Mouse (Mus musculus) forebrain, embryonic 14.5 days (tissue): Measurements from ENCODE around the gene Itga4. TPM values are rescaled to one million over a fixed set of nuclear protein-coding genes. Genes with fewer than 3 reads are reported as not detected.

Experiments
- ATAC-seq: fragments of 200-750 bp; cut with Nextera tagmentation; 2 replicates; pipeline ENCODE4 v1.8.0; 2017; ENCODE audit warnings: mild to moderate bottlenecking, moderate library complexity
- DNase-seq: peaks from one replicate; pipeline ENCODE4 v3.0.0-alpha.2; 2015; ENCODE audit warnings: low spot score
- H3K27ac ChIP-seq: fragments of 300-500 bp; sonication (generic); 2 replicates; pipeline ENCODE4 v1.5.1; 2014; ENCODE audit warnings: low read depth, mild to moderate bottlenecking, control low read depth, low read length, moderate library complexity
- H3K27me3 ChIP-seq: fragments of 300-500 bp; sonication (generic); replicated peaks from 2 replicates; pipeline ENCODE4 v1.6.1; 2014; ENCODE audit warnings: low read length, control low read depth, mixed read lengths; ENCODE audit not compliant: control insufficient read depth, insufficient read depth
- H3K36me3 ChIP-seq: fragments of 300-500 bp; sonication (generic); 2 replicates; pipeline ENCODE4 v1.6.1; 2014; ENCODE audit warnings: low read length, control low read depth; ENCODE audit not compliant: control insufficient read depth, insufficient read depth
- H3K4me1 ChIP-seq: fragments of 300-500 bp; sonication (generic); 2 replicates; pipeline ENCODE4 v1.6.1; 2014; ENCODE audit warnings: antibody characterized with exemption, low read length, control low read depth; ENCODE audit not compliant: control insufficient read depth, insufficient read depth
- H3K4me2 ChIP-seq: fragments of 300-500 bp; sonication (generic); 2 replicates; pipeline ENCODE4 v1.6.1; 2014; ENCODE audit warnings: mild to moderate bottlenecking, control low read depth, low read length
- H3K4me3 ChIP-seq: fragments of 300-500 bp; sonication (generic); 2 replicates; pipeline ENCODE4 v1.5.1; 2014; ENCODE audit warnings: low read depth, low read length, control low read depth
- H3K9ac ChIP-seq: fragments of 300-500 bp; sonication (generic); 2 replicates; pipeline ENCODE4 v1.6.1; 2014; ENCODE audit warnings: mild to moderate bottlenecking, low read length, control low read depth, moderate library complexity
- H3K9me3 ChIP-seq: fragments of 300-500 bp; sonication (generic); replicated peaks from 2 replicates; pipeline ENCODE4 v1.6.1; 2016; ENCODE audit warnings: low read length, control low read depth, mixed read lengths; ENCODE audit not compliant: control insufficient read depth
- WGBS: fragments of 180-500 bp; shearing (Covaris S2); extraction: QIAGEN DNeasy Blood & Tissue Kit; methylation state at CpG from one replicate; pipeline ENCODE4 v1.1.7; 2014; 5-methylcytosine and 5-hydroxymethylcytosine counted together
- polyA plus RNA-seq: library from polyadenylated mRNA; unstranded; fragments of >200 nt; fragmentation: Nextera tagmentation; extraction: Ambion mirVana; gene quantifications from 2 replicates; pipeline ENCODE4 v1.2.1, GENCODE M21; 2014

Itga4 gene
- polyA plus RNA-seq, 1 experiment from 2014 or later, result 2.4 TPM

- Histone ChIP-seq H3K4me1 (peaks cover 3% of the 10 kb centered on the region; the same call in 1 of the 2 replicates), H3K36me3 (no peaks in the 10 kb centered on the region), H3K4me2 (no peak overlapping the region), H3K4me3 (no peak overlapping the region), H3K9me3 (no peaks in the 10 kb centered on the region), H3K9ac (no peak overlapping the region), H3K27ac (no peak overlapping the region), H3K27me3 (0 out of 2 replicates have a peak, but pooled peaks cover 5% of the 10 kb centered on the region)
- 81% methylated on average over 4 of the region's 4 CpGs for WGBS
- ATAC-seq, result no peak
- DNase-seq, result no peak
Observed at GRCm38 (mm10) chr2:79256880-79257279, 1.7 kb downstream of the Itga4 start.

GRCm38 (mm10) chr2:79257411-79257810 is 2.2 kb downstream of the Itga4 start:
- Histone ChIP-seq H3K27me3 (0 out of 2 replicates have a peak, but pooled peaks cover 5% of the 10 kb centered on the region), H3K9ac (no peak overlapping the region), H3K9me3 (no peaks in the 10 kb centered on the region), H3K4me1 (peaks cover 3% of the 10 kb centered on the region; the same call in 1 of the 2 replicates), H3K27ac (no peak overlapping the region), H3K36me3 (no peaks in the 10 kb centered on the region), H3K4me2 (no peak overlapping the region), H3K4me3 (no peak overlapping the region)
- 66% methylated on average over 4 of the region's 4 CpGs for WGBS
- ATAC-seq (no peak), DNase-seq (no peak)

DNA sequence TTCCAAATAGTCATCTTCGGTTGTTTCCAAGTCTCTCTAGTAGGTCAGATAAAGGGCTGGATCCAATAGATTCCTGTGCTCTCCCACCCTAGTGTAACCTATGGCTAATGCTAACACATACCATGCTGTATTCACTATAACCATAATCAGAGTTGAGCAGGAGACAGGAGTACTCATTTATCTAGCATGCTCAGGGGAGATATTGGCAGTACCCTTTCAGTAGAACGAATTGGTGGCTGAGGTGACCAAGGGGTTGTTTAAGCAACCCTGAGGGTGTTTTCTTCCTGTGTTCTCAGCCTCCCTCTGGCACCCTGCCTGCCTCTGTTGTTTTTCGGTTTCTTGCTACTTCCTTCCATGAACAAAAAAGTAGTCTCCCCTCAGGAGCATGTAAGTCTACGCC is 4.1 kb downstream of the Itga4 start:
- 71% methylated on average over 4 of the region's 4 CpGs for WGBS
- Histone ChIP-seq H3K36me3 (no peaks in the 10 kb centered on the region), H3K4me3 (no peak overlapping the region), H3K27ac (no peak overlapping the region), H3K4me1 (peaks cover 3% of the 10 kb centered on the region; the same call in 1 of the 2 replicates), H3K9me3 (no peaks in the 10 kb centered on the region), H3K27me3 (0 out of 2 replicates have a peak, but pooled peaks cover 5% of the 10 kb centered on the region), H3K4me2 (no peak overlapping the region), H3K9ac (no peak overlapping the region)
- no peak for DNase-seq
- no peak for ATAC-seq

GRCm38 (mm10) chr2:79265665-79266064 is 10.4 kb downstream of the Itga4 start:
- Histone ChIP-seq H3K9ac (no peak overlapping the region), H3K4me1 (no peaks in the 10 kb centered on the region), H3K4me3 (no peak overlapping the region), H3K27me3 (no peaks in the 10 kb centered on the region), H3K9me3 (no peaks in the 10 kb centered on the region), H3K36me3 (no peaks in the 10 kb centered on the region), H3K27ac (no peak overlapping the region), H3K4me2 (no peak overlapping the region)
- peak; percentile 36 for DNase-seq
- no peak for ATAC-seq
- 51% methylated on average over 4 of the region's 4 CpGs for WGBS

GRCm38 (mm10) chr2:79266480-79266879 is 11.3 kb downstream of the Itga4 start:
- Histone ChIP-seq H3K9ac (no peak overlapping the region), H3K36me3 (no peaks in the 10 kb centered on the region), H3K27me3 (no peaks in the 10 kb centered on the region), H3K27ac (no peak overlapping the region), H3K4me3 (no peak overlapping the region), H3K4me2 (no peak overlapping the region), H3K9me3 (no peaks in the 10 kb centered on the region), H3K4me1 (no peaks in the 10 kb centered on the region)
- no peak for DNase-seq
- WGBS, result 95% methylated on average over 3 of the region's 3 CpGs
- no peak for ATAC-seq

- Histone ChIP-seq H3K9me3 (no peaks in the 10 kb centered on the region), H3K27me3 (no peaks in the 10 kb centered on the region), H3K4me1 (no peaks in the 10 kb centered on the region), H3K9ac (no peak overlapping the region), H3K36me3 (no peaks in the 10 kb centered on the region), H3K4me3 (no peak overlapping the region), H3K27ac (no peak overlapping the region), H3K4me2 (no peak overlapping the region)
- 93% methylated on average over 3 of the region's 3 CpGs for WGBS
- no peak for DNase-seq
- no peak for ATAC-seq
Observed at GRCm38 (mm10) chr2:79267181-79267580, 12.0 kb downstream of the Itga4 start.

DNA sequence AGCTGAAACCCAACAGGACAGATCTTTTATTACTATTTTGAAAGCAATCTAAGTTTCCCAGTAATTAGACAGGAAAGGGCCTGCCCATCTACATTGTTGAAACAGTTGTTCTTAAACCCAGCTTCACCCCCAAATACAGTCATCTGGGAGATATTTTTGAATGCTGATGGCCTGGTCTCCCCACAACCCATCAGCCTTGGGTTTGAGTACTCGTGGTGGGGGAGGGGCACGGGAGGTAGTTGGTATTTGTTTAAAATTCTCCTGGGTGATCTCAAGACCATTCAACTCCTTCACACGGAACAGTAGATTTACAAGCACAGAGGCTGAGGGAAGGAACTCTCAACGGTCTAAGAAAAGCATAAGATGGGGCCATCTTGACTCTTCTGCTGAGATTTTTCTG is 13.6 kb downstream of the Itga4 start:
- Histone ChIP-seq H3K36me3 (no peaks in the 10 kb centered on the region), H3K4me3 (no peak overlapping the region), H3K27ac (no peak overlapping the region), H3K4me2 (no peak overlapping the region), H3K9ac (no peak overlapping the region), H3K27me3 (no peaks in the 10 kb centered on the region), H3K9me3 (no peaks in the 10 kb centered on the region), H3K4me1 (no peaks in the 10 kb centered on the region)
- WGBS, result 83% methylated on average over 4 of the region's 4 CpGs
- no peak for ATAC-seq
- no peak for DNase-seq

GRCm38 (mm10) chr2:79270034-79270535 is 14.9 kb downstream of the Itga4 start:
- H3K4me3 ChIP-seq, result no peak overlapping the region
- WGBS, result 66% methylated on average over 3 of the region's 3 CpGs
- H3K9me3 ChIP-seq, result no peaks in the 10 kb centered on the region
- no peaks in the 10 kb centered on the region for H3K36me3 ChIP-seq
- no peaks in the 10 kb centered on the region for H3K4me1 ChIP-seq
- no peak for DNase-seq
- H3K9ac ChIP-seq, result no peak overlapping the region
- H3K27me3 ChIP-seq, result no peaks in the 10 kb centered on the region
- H3K4me2 ChIP-seq, result no peak overlapping the region
- ATAC-seq, result no peak
- no peak overlapping the region for H3K27ac ChIP-seq

- Histone ChIP-seq H3K36me3 (no peaks in the 10 kb centered on the region), H3K27ac (no peak overlapping the region), H3K4me3 (no peak overlapping the region), H3K9ac (no peak overlapping the region), H3K4me1 (no peaks in the 10 kb centered on the region), H3K4me2 (no peak overlapping the region), H3K9me3 (no peaks in the 10 kb centered on the region), H3K27me3 (no peaks in the 10 kb centered on the region)
- no peak for DNase-seq
- no peak for ATAC-seq
- 88% methylated on average over 4 of the region's 4 CpGs for WGBS
Observed at GRCm38 (mm10) chr2:79271838-79272237, 16.6 kb downstream of the Itga4 start.
